Mouse (Mus musculus): ENCODE results near the gene Utp11.
"Not testable (repeated sequence)": the region's sequence is repeated elsewhere in the genome, so short reads cannot be mapped to it uniquely, and the experiment has no call there.

Gene Utp11

DNA sequence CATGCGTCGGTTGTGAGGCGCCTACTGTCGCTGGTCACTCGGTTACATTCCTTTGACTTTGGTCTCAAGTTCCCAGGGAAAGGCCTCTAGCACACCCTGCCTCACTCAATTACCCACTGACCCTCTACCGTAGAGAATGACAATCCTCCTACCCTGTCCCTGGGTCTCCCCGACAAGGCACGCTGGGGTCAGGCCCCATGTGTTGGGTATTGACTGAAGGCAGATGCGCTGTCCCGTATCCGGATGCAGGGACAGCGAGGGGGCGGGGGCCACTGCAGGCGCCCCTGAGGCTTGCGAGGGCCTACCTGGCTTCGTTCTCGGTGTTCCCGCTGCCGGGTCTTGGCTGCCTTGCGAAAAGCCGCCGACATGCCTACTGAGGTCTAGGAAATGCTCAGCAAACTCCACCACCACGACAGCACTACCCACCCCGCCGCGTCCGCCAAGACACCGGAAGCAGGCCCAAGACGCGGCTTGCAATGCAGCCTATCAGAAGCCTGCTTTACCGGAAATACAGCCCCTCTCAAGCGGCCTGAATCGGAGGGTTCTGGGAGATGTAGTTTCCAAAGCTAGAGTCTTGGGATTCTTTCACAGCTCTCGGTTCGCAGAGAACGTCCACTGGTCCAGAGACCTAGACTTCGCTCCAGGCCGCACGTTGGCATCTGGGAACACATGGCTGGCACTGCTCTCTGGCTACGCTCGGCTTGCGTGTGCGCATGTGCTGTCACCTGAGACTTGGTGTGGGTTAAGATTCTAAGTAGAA, at the start of gene Utp11:
Utp11 (minus strand) TSS at position 466 of the 760 bp plus-strand sequence.
- DNase-seq = peak; percentile 91

GRCm38 (mm10) chr4:124742839-124743238, 49.4 kb upstream of the Utp11 start:
- no peak for DNase-seq

- peak; percentile 86 for DNase-seq
Measured at GRCm38 (mm10) chr4:124741376-124742343, 48.3 kb upstream of the Utp11 start, which contains the start of gene Inpp5b. Gene Inpp5b (plus strand): TSS chr4:124741850.

GRCm38 (mm10) chr4:124738783-124739182, 45.4 kb upstream of the Utp11 start:
- no peak for DNase-seq

- no peak for DNase-seq
Measured at GRCm38 (mm10) chr4:124738013-124738412, 44.6 kb upstream of the Utp11 start.

GRCm38 (mm10) chr4:124737486-124737885, 44.1 kb upstream of the Utp11 start:
- DNase-seq = no peak

DNA sequence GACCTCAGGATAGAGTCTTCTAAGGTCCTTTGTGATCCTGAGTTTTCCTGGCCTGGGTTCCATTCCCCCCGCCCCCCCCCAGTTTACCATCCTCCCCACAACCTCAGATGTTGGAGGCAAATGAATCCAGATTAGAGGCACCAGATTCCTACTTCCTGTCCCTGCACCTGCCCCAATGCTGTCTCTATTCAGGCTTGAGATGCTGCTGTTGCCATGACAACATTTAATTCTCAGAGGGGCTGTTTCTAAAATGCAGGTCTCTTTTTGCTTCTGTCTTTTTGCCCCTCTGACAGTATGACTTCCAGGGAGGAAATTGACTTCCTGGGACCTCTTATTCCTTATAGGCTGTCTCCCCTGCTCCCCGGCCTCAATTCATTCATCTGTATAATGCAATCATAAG, 43.6 kb upstream of the Utp11 start:
- no peak for DNase-seq

- DNase-seq = no peak
Measured at GRCm38 (mm10) chr4:124726121-124726520, 32.7 kb upstream of the Utp11 start.

- no peak for DNase-seq
Measured at GRCm38 (mm10) chr4:124719101-124719500, 25.7 kb upstream of the Utp11 start.

GRCm38 (mm10) chr4:124714545-124715481, 21.4 kb upstream of the Utp11 start, which contains the start of gene Sf3a3:
Gene Sf3a3 (plus strand): TSS chr4:124714776.
- DNase-seq = peak; percentile 95

DNA sequence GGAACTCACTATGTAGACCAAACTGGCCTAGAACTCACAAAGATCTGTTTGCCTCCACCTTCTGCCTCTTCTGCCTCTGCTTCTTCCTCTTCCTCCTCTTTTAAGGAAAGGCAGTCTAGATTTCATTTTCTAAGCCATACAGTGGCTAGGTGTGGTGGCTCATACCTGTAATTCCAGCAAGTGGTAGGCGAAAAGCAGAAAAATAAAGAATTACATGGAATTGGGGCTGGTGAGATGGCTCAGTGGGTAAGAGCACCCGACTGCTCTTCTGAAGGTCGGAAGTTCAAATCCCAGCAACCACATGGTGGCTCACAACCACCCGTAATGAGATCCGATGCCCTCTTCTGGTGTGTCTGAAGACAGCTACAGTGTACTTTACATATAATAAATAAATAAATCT, 20.4 kb upstream of the Utp11 start:
- DNase-seq = not testable (repeated sequence)

- no peak for DNase-seq
Measured at GRCm38 (mm10) chr4:124712618-124713017, 19.2 kb upstream of the Utp11 start.

- DNase-seq = peak; percentile 54
Measured at GRCm38 (mm10) chr4:124710776-124711291, 17.4 kb upstream of the Utp11 start.

- no peak for DNase-seq
Measured at GRCm38 (mm10) chr4:124709961-124710446, 16.6 kb upstream of the Utp11 start.

- DNase-seq = no peak
Measured at GRCm38 (mm10) chr4:124708518-124709477, 15.4 kb upstream of the Utp11 start.

DNA sequence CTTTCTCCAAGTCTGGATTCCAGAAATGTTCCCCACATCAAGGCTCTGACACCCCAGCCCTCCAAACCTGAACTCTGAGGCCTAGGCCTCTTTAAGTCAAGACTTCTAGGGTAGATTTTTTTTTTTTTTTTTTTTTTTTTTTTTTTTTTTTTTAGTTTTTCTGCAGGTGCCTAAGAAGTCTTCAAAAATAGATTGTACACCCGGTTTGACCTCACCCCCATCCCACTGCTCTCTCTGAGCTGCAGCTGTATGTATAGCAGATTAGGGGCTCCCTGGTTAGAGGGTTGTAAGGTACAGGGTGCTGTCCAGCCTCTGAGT, 14.8 kb upstream of the Utp11 start:
- DNase-seq = not testable (repeated sequence)

- DNase-seq = not testable (repeated sequence)
Measured at GRCm38 (mm10) chr4:124707381-124708199, 14.2 kb upstream of the Utp11 start.

DNA sequence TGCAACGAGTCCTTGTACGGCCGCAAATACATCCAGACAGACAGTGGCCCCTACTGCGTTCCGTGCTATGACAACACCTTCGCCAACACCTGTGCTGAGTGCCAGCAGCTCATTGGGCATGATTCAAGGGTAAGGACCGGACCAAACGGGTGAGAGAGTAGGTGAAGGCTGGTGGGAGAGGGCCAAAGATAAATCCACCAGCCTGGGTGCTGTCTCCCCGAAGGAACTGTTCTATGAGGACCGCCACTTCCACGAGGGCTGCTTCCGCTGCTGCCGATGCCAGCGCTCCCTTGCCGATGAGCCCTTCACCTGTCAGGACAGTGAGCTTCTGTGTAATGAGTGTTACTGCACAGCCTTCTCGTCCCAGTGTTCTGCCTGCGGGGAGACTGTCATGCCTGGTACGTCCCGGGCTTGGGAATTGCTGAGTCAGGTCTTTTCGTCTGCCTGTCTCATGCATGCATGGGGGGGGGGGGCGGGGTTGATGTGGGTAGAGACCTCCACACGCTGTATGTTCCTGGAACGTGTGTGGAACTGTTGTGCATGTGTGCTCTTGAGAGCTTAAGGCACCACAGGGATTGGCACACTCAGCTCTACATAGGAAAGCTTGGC, 12.4 kb upstream of the Utp11 start:
- no peak for DNase-seq

DNA sequence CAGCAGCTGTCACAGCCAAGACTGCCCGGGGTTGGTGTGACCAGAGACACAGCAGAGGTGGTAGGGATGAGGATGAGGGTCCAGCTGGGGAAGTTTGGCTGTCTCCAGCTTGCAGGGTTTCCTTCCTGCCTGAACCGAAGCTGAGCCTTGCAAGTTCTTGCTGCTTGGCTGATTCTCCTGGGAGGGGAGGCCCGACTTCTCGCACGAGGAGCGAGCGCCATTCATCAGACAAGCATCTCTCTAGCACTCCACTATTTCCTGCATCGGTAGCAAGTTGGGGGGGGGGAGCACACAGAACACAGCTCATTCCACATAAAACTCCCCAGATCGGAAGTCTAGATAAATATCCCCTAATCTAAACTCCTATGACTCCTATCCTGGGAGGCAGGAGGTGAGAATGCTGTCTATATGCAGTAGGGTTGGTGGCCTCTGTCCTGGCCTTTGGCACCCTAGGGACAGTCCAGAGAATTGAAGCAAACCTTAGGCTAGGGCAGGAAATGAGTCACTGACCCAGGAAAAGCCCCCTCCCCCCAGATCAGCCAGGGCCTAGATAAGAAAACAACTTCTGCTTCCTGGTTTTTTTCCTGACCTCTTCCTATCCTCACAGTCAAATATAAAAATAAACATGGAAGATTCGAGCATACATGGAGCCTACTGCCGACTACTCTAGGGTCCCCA, 11.5 kb upstream of the Utp11 start:
- DNase-seq = no peak
